Mouse (Mus musculus) layer of hippocampus, adult 2 months (tissue): ENCODE measurements around the gene Kif22. TPM values are rescaled to one million over a fixed set of nuclear protein-coding genes. Genes with fewer than 3 reads are reported as not detected.

Experiments
- DNase-seq, 2 experiments: peaks; one replicate each; pipeline ENCODE4 v3.0.0; 2022; ENCODE audit warnings: low spot score in 2 of 2
- H3K27ac ChIP-seq: fragments of 200-600 bp; 2 replicates; pipeline ENCODE4 v1.8.1; 2022
- H3K4me3 ChIP-seq: fragments of 200-600 bp; 2 replicates; pipeline ENCODE4 v1.8.1; 2022; ENCODE audit warnings: mild to moderate bottlenecking
- CTCF ChIP-seq: fragments of 200-600 bp; conservative IDR thresholded peaks from 2 replicates; pipeline ENCODE4 v1.8.1; 2022; ENCODE audit warnings: antibody characterized with exemption, mild to moderate bottlenecking, moderate library complexity
- total RNA-seq, 2 experiments: library from RNA; stranded (reverse); gene quantifications; 2 replicates each; pipeline ENCODE4 v1.2.3; 2021

Kif22 gene
- total RNA-seq, 2 experiments from 2014 or later = 4.1 to 9.9 TPM

GRCm38 (mm10) chr7:127082271-127082670 lies 40.0 kb upstream of the Kif22 start:
- no peak for DNase-seq
- TF ChIP-seq CTCF = no peak
- Histone ChIP-seq H3K27ac (peak overlapping the region; percentile 18; the same call in 1 of the 2 replicates), H3K4me3 (no peak overlapping the region)

GRCm38 (mm10) chr7:127080045-127080444 lies 37.8 kb upstream of the Kif22 start:
- no peak for TF ChIP-seq CTCF
- DNase-seq = no peak
- Histone ChIP-seq H3K27ac (no peak overlapping the region), H3K4me3 (no peak overlapping the region)

GRCm38 (mm10) chr7:127077692-127078091 lies 35.4 kb upstream of the Kif22 start:
- no peak for DNase-seq
- Histone ChIP-seq H3K4me3 (no peak overlapping the region), H3K27ac (no peak overlapping the region)
- peak; percentile 27 for TF ChIP-seq CTCF

- no peak overlapping the region for H3K4me3 ChIP-seq
- TF ChIP-seq CTCF = no peak
- H3K27ac ChIP-seq = no peak overlapping the region
- no peak for DNase-seq
Observed at GRCm38 (mm10) chr7:127076188-127076587, 33.9 kb upstream of the Kif22 start.

- no peak for TF ChIP-seq CTCF
- H3K4me3 ChIP-seq = no peak overlapping the region
- H3K27ac ChIP-seq = no peak overlapping the region
- DNase-seq = no peak
Observed at GRCm38 (mm10) chr7:127073221-127073620, 30.9 kb upstream of the Kif22 start.

GRCm38 (mm10) chr7:127070871-127071413 lies 28.7 kb upstream of the Kif22 start:
- no peak for TF ChIP-seq CTCF

GRCm38 (mm10) chr7:127066317-127066716 lies 24.0 kb upstream of the Kif22 start:
- Histone ChIP-seq H3K4me3 (no peak overlapping the region), H3K27ac (no peak overlapping the region)
- DNase-seq = no peak
- no peak for TF ChIP-seq CTCF

More at GRCm38 (mm10) chr7:127070871-127071413, 28.7 kb upstream of the Kif22 start:
- Histone ChIP-seq H3K27ac (no peak overlapping the region), H3K4me3 (no peak overlapping the region)
- no peak for DNase-seq

- TF ChIP-seq CTCF = no peak
- DNase-seq = no peak
- Histone ChIP-seq H3K27ac (no peak overlapping the region), H3K4me3 (no peak overlapping the region)
Observed at GRCm38 (mm10) chr7:127065538-127065937, 23.3 kb upstream of the Kif22 start.

- no peak overlapping the region for H3K27ac ChIP-seq
- no peak for TF ChIP-seq CTCF
- no peak overlapping the region for H3K4me3 ChIP-seq
- DNase-seq = no peak
Observed at GRCm38 (mm10) chr7:127055026-127055585, 12.8 kb upstream of the Kif22 start.

- no peak for DNase-seq
- no peak for TF ChIP-seq CTCF
- Histone ChIP-seq H3K27ac (no peak overlapping the region), H3K4me3 (no peak overlapping the region)
Observed at GRCm38 (mm10) chr7:127031244-127031643, 11.0 kb downstream of the Kif22 start.

GRCm38 (mm10) chr7:127030172-127030571 lies 12.1 kb downstream of the Kif22 start:
- H3K27ac ChIP-seq = no peak overlapping the region
- TF ChIP-seq CTCF = no peak
- no peak for DNase-seq
- no peak overlapping the region for H3K4me3 ChIP-seq

- H3K27ac ChIP-seq = peak overlapping the region; percentile 97
- peak overlapping the region; percentile 83 for H3K4me3 ChIP-seq
- peak in 1 of 2 experiments; percentile 26 for DNase-seq
- TF ChIP-seq CTCF = no peak
Observed at GRCm38 (mm10) chr7:127027885-127028284, 14.4 kb downstream of the Kif22 start.

- no peak; the same call in 1 of the 2 replicates for TF ChIP-seq CTCF
- DNase-seq = peak; percentile 99
- Histone ChIP-seq H3K27ac (peak within 1 kb of the TSS; percentile 97), H3K4me3 (peak within 1 kb of the TSS; percentile 83)
Observed at GRCm38 (mm10) chr7:127026984-127027726, 15.1 kb downstream of the Kif22 start, which contains the start of gene Maz. Gene Maz (minus strand): TSS chr7:127027037.

- Histone ChIP-seq H3K4me3 (peak overlapping the region; percentile 83; the same call in 1 of the 2 replicates), H3K27ac (peak overlapping the region; percentile 97)
- DNase-seq = no peak
- no peak for TF ChIP-seq CTCF
Observed at GRCm38 (mm10) chr7:127026616-127026983, 15.7 kb downstream of the Kif22 start.
